Mouse (Mus musculus) heart, postnatal 25 days (tissue): ENCODE data around the gene Dclk2. TPM values are rescaled to one million over a fixed set of nuclear protein-coding genes. Genes with fewer than 3 reads are reported as not detected.
A peak's percentile ranks its signal among the peaks of the same experiment; 100 is the strongest.

Experiments
- DNase-seq: peaks from one replicate; pipeline ENCODE4 v3.0.0; 2022; ENCODE audit warnings: low spot score
- intact Hi-C: fragments of 180-260 bp; cut with DNase I; formaldehyde crosslinking; loops from one replicate; pipeline ENCODE4 v1.15.1; 2025
- total RNA-seq, 2 experiments: library from RNA; stranded (reverse); gene quantifications; 2 replicates each; pipeline ENCODE4 v1.2.3; 2021

The Dclk2 gene
- total RNA-seq, 2 experiments from 2014 or later, result 0.75 to 1.5 TPM

DNA sequence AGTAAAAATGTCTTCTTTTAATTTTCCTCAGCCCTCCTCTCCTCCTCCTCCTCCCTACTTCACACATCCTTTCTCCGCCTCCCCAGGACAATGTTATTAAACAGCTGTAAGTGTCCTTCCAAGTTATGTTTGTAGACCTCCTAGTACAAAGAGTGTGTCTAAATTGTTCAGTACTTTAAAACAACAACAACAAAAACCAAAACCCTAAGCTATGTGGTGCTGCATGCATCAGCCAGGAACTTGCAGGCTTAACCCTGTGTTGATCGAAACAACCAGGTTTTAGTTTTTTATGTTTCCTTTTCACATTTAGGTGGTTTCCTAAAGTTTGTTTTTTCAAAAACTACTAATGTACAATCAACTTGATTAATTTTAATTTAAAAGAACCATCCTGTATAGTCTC is 71.3 kb downstream of the Dclk2 start:
- DNase-seq, result no peak
- intact Hi-C loops, result loop anchor here (10.0 kb wide), 1 partner anchor 145 kb away; no protein-coding TSS in a partner anchor

DNA sequence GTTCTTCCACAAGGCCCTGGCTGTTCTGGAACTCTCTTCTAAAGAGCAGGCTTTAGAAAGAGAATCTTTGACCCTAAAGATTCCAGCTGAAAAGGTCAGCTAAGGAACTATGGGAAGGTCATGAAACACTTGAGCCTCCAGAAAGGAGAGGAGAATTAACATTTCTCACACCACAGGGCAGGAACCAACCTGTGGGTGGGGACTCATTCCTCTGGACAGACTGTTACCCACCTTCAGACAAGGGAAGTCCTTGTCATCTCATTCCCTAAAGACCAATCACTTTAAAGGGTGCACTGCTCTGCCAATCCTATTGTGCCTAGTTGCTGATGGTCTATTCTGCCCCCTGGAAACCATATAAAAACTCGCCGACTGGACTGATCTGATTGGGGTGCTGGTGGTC is 73.1 kb downstream of the Dclk2 start:
- no peak for DNase-seq
- intact Hi-C loops, result loop anchor here (10.0 kb wide), 1 partner anchor 143 kb away; no protein-coding TSS in a partner anchor

DNA sequence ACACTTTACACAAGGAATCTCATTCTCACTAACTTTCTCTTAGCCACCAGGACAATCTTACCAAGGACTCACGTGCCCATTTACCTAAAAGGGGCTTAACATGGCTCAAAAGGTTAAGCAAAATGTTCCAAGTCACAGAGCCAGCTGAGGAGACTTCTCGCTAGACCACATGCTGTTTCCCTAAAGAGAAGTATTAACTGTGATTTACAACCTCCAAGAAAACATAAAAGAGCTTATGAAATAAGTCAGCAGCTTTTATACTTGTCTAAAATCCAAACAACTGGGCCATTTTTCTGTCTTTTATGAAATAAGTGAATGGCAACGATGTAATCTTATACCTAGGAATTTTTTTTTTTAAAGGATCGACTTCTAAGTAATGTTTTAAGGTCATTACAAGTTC is 74.6 kb downstream of the Dclk2 start:
- no peak for DNase-seq
- intact Hi-C loops, result loop anchor here (10.0 kb wide), 1 partner anchor 141 kb away; no protein-coding TSS in a partner anchor

GRCm38 (mm10) chr3:86845578-86845977 is 75.1 kb downstream of the Dclk2 start:
- intact Hi-C loops, result loop anchor here (10.0 kb wide), 1 partner anchor 141 kb away; no protein-coding TSS in a partner anchor
- DNase-seq, result no peak

DNA sequence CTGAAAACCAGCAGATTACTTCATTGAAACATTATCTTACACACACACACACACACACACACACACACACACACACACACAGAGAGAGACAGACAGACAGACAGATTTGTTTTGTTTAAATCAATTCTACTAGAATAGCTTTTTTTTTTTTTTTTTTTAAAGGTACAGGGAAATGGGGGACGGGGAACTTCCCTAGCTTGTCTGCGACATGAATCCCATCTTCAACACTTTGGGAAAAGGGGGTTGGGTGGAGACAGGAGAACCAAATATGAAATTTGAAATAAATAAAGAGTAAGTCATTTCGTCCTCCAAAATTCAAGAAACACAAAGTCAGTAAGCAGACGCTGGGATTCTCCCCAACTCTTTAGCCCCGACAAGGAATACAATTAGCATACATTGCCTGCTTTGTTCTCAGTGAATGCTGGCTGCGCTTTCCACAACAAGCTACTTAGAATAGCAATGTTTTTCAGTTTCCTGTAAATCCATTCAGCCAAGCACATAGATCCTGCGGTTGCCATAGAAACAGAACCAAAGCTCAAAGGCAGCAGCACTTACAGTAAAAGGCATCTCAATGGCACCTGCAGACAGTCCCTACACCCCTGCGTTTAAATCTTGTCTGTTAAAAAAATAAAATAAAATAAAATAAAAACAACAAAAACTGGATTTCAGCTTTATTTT is 75.7 kb downstream of the Dclk2 start:
- intact Hi-C loops, result loop anchor here (10.0 kb wide), 1 partner anchor 140 kb away; no protein-coding TSS in a partner anchor
- no peak for DNase-seq

GRCm38 (mm10) chr3:86842461-86842860 is 78.2 kb downstream of the Dclk2 start:
- no peak for DNase-seq
- intact Hi-C loops, result loop anchor here (10.0 kb wide), 1 partner anchor 138 kb away; no protein-coding TSS in a partner anchor

DNA sequence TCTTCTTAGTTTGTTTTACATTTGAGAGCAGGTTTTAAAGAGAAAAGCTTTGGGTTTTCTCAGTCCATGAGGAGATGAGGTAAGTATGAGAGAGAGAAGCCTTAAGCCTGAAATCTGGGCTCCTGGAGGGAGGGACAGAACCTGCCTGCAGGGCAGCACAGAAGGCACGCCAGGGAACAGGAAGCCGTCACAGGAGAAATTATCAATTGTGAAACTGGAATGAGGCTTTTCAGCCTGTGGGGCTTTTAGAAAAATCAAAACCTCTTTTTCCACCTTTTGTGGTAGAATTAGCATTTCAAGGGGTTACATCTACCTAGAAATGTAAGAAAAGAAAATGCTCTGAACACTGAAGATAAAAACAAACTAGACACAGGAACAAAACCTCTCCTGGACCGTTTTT is 81.0 kb downstream of the Dclk2 start:
- no peak for DNase-seq
- intact Hi-C loops, result loop anchor here (10.0 kb wide), 1 partner anchor 135 kb away; no protein-coding TSS in a partner anchor

- no peak for DNase-seq
- intact Hi-C loops, result no loop called here
Measured at GRCm38 (mm10) chr3:86837386-86837785, 83.3 kb downstream of the Dclk2 start.

- intact Hi-C loops, result loop anchor here (2.0 kb wide), 1 partner anchor 142 kb away; no protein-coding TSS in a partner anchor
- DNase-seq, result no peak
Measured at GRCm38 (mm10) chr3:86835180-86835579, 85.5 kb downstream of the Dclk2 start.

DNA sequence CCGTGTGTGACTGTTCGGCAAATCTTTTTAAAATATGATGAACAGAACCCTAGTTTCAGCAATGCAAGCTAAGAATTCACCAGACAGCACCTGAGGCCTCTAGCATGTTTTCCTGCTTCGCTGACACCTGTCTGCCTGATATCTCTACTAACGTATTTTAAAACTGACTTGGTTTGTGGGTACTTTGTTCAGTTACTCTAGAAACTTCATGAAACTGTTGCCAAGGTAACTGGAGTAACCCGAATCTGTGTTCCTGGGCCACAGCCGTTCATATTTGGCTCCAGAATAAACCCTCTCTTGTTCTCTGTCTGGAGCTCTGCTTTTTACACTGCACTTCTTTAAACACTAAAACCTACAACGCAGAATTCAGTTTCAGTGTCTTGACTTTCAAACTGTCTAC is 86.3 kb downstream of the Dclk2 start:
- no peak for DNase-seq
- intact Hi-C loops, result loop anchor here (2.0 kb wide), 1 partner anchor 142 kb away; no protein-coding TSS in a partner anchor

DNA sequence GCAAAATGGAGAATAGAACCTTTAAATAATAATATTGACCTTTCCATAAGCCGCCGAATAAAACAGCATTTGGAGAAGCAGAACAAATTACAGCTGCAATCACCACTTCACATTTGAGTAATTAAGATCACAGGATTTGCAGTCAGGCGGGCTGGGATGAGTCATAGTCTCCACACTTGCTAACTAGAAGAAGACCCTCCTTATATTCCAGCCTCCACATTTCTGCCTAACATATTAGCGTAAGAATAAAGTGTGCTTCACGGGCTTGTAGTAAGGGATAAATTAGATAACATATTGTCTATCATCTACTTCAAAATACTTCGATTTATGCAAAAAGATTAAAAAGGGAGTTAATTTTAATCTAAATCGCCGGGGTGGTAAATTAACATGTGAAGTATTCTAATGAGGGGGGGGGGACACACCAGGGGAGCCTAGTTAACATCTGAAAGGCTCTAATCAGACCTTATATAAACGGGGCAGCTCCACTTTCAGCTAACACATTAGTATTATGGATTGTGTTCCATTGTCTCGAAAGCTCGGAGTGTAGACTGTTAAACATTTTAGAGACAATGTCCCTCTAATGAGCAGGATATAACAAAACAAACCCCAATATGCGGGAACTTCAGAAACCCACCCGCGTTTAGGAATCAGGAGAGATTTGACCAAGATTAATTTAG is 87.9 kb downstream of the Dclk2 start:
- no peak for DNase-seq
- intact Hi-C loops, result no loop called here

DNA sequence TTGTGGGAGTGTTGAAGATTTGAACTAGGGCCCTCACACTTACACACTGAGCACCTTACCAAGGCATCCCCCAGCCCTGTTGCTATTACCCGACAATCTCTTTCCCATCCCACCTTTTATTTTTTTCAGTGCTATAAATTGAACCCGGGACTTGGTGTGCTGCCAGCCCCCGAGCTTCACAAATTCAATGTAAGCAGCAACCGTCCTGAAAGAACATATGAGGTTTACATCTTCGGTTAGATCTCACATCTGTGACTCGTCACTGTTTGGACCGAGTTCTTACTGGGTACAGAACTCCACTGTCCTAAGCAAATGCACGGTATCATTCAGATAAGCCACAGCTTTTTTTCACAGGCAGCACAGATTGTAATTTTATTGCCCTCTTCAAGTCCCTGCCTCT is 88.5 kb downstream of the Dclk2 start:
- DNase-seq, result no peak
- intact Hi-C loops, result no loop called here

GRCm38 (mm10) chr3:86827506-86827905 is 93.1 kb downstream of the Dclk2 start:
- no peak for DNase-seq
- intact Hi-C loops, result no loop called here

DNA sequence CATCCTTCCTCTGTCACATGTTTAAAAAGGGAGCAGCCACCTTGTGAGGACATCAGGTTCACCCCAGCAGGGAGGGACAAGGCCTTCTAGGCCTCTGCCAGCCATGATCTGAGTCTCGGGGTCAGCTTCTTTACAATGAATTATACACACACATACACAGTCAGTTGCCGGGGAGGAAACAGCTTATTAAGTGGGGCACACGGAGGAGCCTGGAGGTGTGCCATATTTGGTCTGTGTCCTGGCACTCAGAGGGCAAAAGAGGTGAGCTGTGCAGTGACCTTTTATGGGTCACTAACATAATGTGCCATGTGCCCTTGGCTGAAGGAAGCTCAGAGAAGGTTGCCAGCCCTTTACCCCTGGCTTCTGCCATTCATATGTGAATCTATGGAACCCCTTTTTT is 99.3 kb downstream of the Dclk2 start:
- no peak for DNase-seq
- intact Hi-C loops, result no loop called here

DNA sequence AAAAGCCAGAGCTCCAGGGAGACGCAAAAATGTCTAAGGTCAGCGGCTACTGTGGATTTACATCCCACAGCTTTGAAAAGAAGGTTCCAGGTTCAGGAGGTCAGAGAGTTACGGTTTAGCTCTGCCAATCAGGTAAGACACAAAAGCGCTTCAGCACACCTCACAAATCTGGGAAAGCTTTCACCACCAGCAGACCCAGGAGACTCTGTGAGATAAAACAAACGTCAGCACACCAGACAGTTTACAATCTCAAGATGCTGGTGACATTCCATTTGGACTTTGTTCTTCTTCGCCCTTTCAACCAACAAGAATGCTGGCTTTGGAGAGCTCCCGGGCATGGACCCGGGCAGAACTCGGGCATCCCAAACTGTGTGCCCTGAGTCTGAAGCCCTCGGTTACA is 100.3 kb downstream of the Dclk2 start:
- intact Hi-C loops, result no loop called here
- DNase-seq, result no peak

DNA sequence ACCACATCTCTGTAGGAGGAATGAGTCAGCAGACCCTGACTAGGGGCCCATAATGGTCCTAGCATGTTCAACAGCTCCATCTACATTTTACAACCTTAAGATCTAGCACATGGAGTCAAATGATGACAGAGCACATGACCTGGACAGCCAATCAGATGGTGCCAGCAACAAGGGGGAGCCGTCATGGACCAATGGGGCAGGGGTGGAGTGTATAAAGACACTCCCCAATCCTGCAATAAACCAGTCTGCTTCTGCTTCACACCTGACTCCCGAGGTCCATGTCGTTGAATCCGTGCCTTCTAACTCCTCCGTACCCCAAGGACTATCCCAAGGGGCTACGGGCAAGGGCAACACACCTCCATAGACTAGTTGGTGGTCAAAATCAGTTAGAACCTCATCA is 101.3 kb downstream of the Dclk2 start:
- no peak for DNase-seq
- intact Hi-C loops, result loop anchor here (10.0 kb wide), 1 partner anchor 105 kb away; the partner anchor contains the start of gene Dclk2

GRCm38 (mm10) chr3:86818001-86818585 is 102.6 kb downstream of the Dclk2 start:
- intact Hi-C loops, result loop anchor here (10.0 kb wide), 1 partner anchor 107 kb away; the partner anchor contains the start of gene Dclk2
- no peak for DNase-seq

GRCm38 (mm10) chr3:86812689-86813088 is 108.0 kb downstream of the Dclk2 start:
- peak; percentile 62 for DNase-seq
- intact Hi-C loops, result loop anchor here (2.0 to 10.0 kb wide), 3 partner anchors 24 to 485 kb away; partner anchors contain the start of gene Dclk2

GRCm38 (mm10) chr3:86810908-86811307 is 109.7 kb downstream of the Dclk2 start:
- intact Hi-C loops, result loop anchor here (5.0 to 10.0 kb wide), 2 partner anchors 114 to 484 kb away; partner anchors contain the start of gene Dclk2
- no peak for DNase-seq

GRCm38 (mm10) chr3:86809646-86810045 is 111.0 kb downstream of the Dclk2 start:
- intact Hi-C loops, result loop anchor here (5.0 to 10.0 kb wide), 2 partner anchors 115 to 482 kb away; partner anchors contain the start of gene Dclk2
- no peak for DNase-seq
